Mouse (Mus musculus): ENCODE data around the gene Zic4. TPM values are rescaled to one million over a fixed set of nuclear protein-coding genes. Genes with fewer than 3 reads are reported as not detected.
A peak's percentile ranks its signal among the peaks of the same experiment; 100 is the strongest.

The Zic4 gene
- polyA plus RNA-seq, 1 experiment from 2014 or later: 7.6 TPM

- 5% methylated on average over 21 of the region's 21 CpGs for WGBS
- peak overlapping the region; percentile 52; the same call in 1 of the 2 replicates for H3K4me2 ChIP-seq (ENCODE audit: low read depth, low read length)
- ATAC-seq (ENCODE audit: low read depth) (no peak), DNase-seq (ENCODE audit: low spot score) (peak; percentile 4)
- no peaks in the 10 kb centered on the region for H3K36me3 ChIP-seq (ENCODE audit: control insufficient read depth, insufficient read depth, low read length)
- H3K27ac ChIP-seq (replicated peaks; ENCODE audit: low read depth, low read length): no peak overlapping the region
- H3K4me3 ChIP-seq (ENCODE audit: low read depth, low read length): peak overlapping the region; percentile 39; the same call in 1 of the 2 replicates
- H3K27me3 ChIP-seq (replicated peaks; ENCODE audit: control insufficient read depth, insufficient read depth, low read length): peaks cover 91% of the 10 kb centered on the region
- 0 out of 2 replicates have a peak, but pooled peaks cover 4% of the 10 kb centered on the region for H3K4me1 ChIP-seq (ENCODE audit: control insufficient read depth, insufficient read depth, low read length)
- no peaks in the 10 kb centered on the region for H3K9me3 ChIP-seq (ENCODE audit: control insufficient read depth, low read length)
- H3K9ac ChIP-seq (ENCODE audit: low read depth, low read length): no peak overlapping the region
Measured at GRCm38 (mm10) chr9:91360151-91361032, 1.8 kb upstream of the Zic4 start.

- peaks cover 91% of the 10 kb centered on the region for H3K27me3 ChIP-seq (replicated peaks; ENCODE audit: control insufficient read depth, insufficient read depth, low read length)
- peak overlapping the region; percentile 52 for H3K4me2 ChIP-seq (ENCODE audit: low read depth, low read length)
- no peak for ATAC-seq (ENCODE audit: low read depth)
- H3K9ac ChIP-seq (ENCODE audit: low read depth, low read length): peak overlapping the region; percentile 51; the same call in 1 of the 2 replicates
- H3K9me3 ChIP-seq (ENCODE audit: control insufficient read depth, low read length): no peaks in the 10 kb centered on the region
- peak; percentile 10 for DNase-seq (ENCODE audit: low spot score)
- WGBS: 1% methylated on average over 34 of the region's 35 CpGs
- no peaks in the 10 kb centered on the region for H3K36me3 ChIP-seq (ENCODE audit: control insufficient read depth, insufficient read depth, low read length)
- no peak overlapping the region; the same call in 1 of the 2 replicates for H3K27ac ChIP-seq (replicated peaks; ENCODE audit: low read depth, low read length)
- H3K4me1 ChIP-seq (ENCODE audit: control insufficient read depth, insufficient read depth, low read length): no peaks in the 10 kb centered on the region
- H3K4me3 ChIP-seq (ENCODE audit: low read depth, low read length): peak overlapping the region; percentile 39
Measured at GRCm38 (mm10) chr9:91361033-91361855, 969 bp upstream of the Zic4 start.

- ATAC-seq (ENCODE audit: low read depth): no peak
- H3K36me3 ChIP-seq (ENCODE audit: control insufficient read depth, insufficient read depth, low read length): no peaks in the 10 kb centered on the region
- H3K4me2 ChIP-seq (ENCODE audit: low read depth, low read length): peak overlapping the region; percentile 52; the same call in 1 of the 2 replicates
- H3K4me3 ChIP-seq (ENCODE audit: low read depth, low read length): peak overlapping the region; percentile 39
- peak overlapping the region; percentile 48; the same call in 1 of the 2 replicates for H3K27ac ChIP-seq (replicated peaks; ENCODE audit: low read depth, low read length)
- 4% methylated on average over 14 of the region's 14 CpGs for WGBS
- H3K9ac ChIP-seq (ENCODE audit: low read depth, low read length): peak overlapping the region; percentile 57; the same call in 1 of the 2 replicates
- no peaks in the 10 kb centered on the region for H3K4me1 ChIP-seq (ENCODE audit: control insufficient read depth, insufficient read depth, low read length)
- DNase-seq (ENCODE audit: low spot score): no peak
- H3K9me3 ChIP-seq (ENCODE audit: control insufficient read depth, low read length): no peaks in the 10 kb centered on the region
- peaks cover 90% of the 10 kb centered on the region for H3K27me3 ChIP-seq (replicated peaks; ENCODE audit: control insufficient read depth, insufficient read depth, low read length)
Measured at GRCm38 (mm10) chr9:91363011-91363730, 958 bp downstream of the Zic4 start.

- Histone ChIP-seq H3K4me3 (ENCODE audit: low read depth, low read length) (peak overlapping the region; percentile 39; the same call in 1 of the 2 replicates), H3K27ac (replicated peaks; ENCODE audit: low read depth, low read length) (peak overlapping the region; percentile 48; the same call in 1 of the 2 replicates), H3K4me1 (ENCODE audit: control insufficient read depth, insufficient read depth, low read length) (no peaks in the 10 kb centered on the region), H3K36me3 (ENCODE audit: control insufficient read depth, insufficient read depth, low read length) (no peaks in the 10 kb centered on the region), H3K27me3 (replicated peaks; ENCODE audit: control insufficient read depth, insufficient read depth, low read length) (peaks cover 94% of the 10 kb centered on the region), H3K9ac (ENCODE audit: low read depth, low read length) (peak overlapping the region; percentile 57; the same call in 1 of the 2 replicates), H3K4me2 (ENCODE audit: low read depth, low read length) (peak overlapping the region; percentile 52; the same call in 1 of the 2 replicates), H3K9me3 (ENCODE audit: control insufficient read depth, low read length) (no peaks in the 10 kb centered on the region)
- DNase-seq (ENCODE audit: low spot score) (no peak), ATAC-seq (ENCODE audit: low read depth) (no peak)
- WGBS: 5% methylated on average over 7 of the region's 7 CpGs
Measured at GRCm38 (mm10) chr9:91363814-91364126, 1.6 kb downstream of the Zic4 start.

GRCm38 (mm10) chr9:91364127-91364970 is 2.1 kb downstream of the Zic4 start:
- Histone ChIP-seq H3K4me2 (ENCODE audit: low read depth, low read length) (peak overlapping the region; percentile 52), H3K9ac (ENCODE audit: low read depth, low read length) (peak overlapping the region; percentile 57), H3K27me3 (replicated peaks; ENCODE audit: control insufficient read depth, insufficient read depth, low read length) (peaks cover 94% of the 10 kb centered on the region), H3K36me3 (ENCODE audit: control insufficient read depth, insufficient read depth, low read length) (no peaks in the 10 kb centered on the region), H3K4me3 (ENCODE audit: low read depth, low read length) (peak overlapping the region; percentile 39), H3K27ac (replicated peaks; ENCODE audit: low read depth, low read length) (peak overlapping the region; percentile 48; the same call in 1 of the 2 replicates), H3K4me1 (ENCODE audit: control insufficient read depth, insufficient read depth, low read length) (no peaks in the 10 kb centered on the region), H3K9me3 (ENCODE audit: control insufficient read depth, low read length) (no peaks in the 10 kb centered on the region)
- DNase-seq (ENCODE audit: low spot score) (peak; percentile 12), ATAC-seq (ENCODE audit: low read depth) (peak; percentile 17; the same call in 1 of the 2 replicates)
- WGBS: under 1% methylated on average over 58 of the region's 77 CpGs

GRCm38 (mm10) chr9:91364971-91365501 is 2.8 kb downstream of the Zic4 start:
- DNase-seq (ENCODE audit: low spot score): peak; percentile 39
- H3K27me3 ChIP-seq (replicated peaks; ENCODE audit: control insufficient read depth, insufficient read depth, low read length): peaks cover 95% of the 10 kb centered on the region
- H3K27ac ChIP-seq (replicated peaks; ENCODE audit: low read depth, low read length): no peak overlapping the region; the same call in 1 of the 2 replicates
- H3K9ac ChIP-seq (ENCODE audit: low read depth, low read length): peak overlapping the region; percentile 57
- H3K4me2 ChIP-seq (ENCODE audit: low read depth, low read length): peak overlapping the region; percentile 52
- H3K4me3 ChIP-seq (ENCODE audit: low read depth, low read length): peak overlapping the region; percentile 39
- no peaks in the 10 kb centered on the region for H3K36me3 ChIP-seq (ENCODE audit: control insufficient read depth, insufficient read depth, low read length)
- ATAC-seq (ENCODE audit: low read depth): peak; percentile 55
- H3K9me3 ChIP-seq (ENCODE audit: control insufficient read depth, low read length): no peaks in the 10 kb centered on the region
- H3K4me1 ChIP-seq (ENCODE audit: control insufficient read depth, insufficient read depth, low read length): no peaks in the 10 kb centered on the region
- WGBS: under 1% methylated on average over 33 of the region's 42 CpGs

GRCm38 (mm10) chr9:91365664-91366063 is 3.5 kb downstream of the Zic4 start, which contains the start of gene Zic1:
TSS of gene Zic1 (minus strand) at chr9:91365810.
- ATAC-seq (ENCODE audit: low read depth): peak; percentile 66; the same call in 1 of the 2 replicates
- DNase-seq (ENCODE audit: low spot score): peak; percentile 59
- Histone ChIP-seq H3K36me3 (ENCODE audit: control insufficient read depth, insufficient read depth, low read length) (no peaks in the 10 kb centered on the region), H3K9me3 (ENCODE audit: control insufficient read depth, low read length) (no peaks in the 10 kb centered on the region), H3K9ac (ENCODE audit: low read depth, low read length) (peak within 1 kb of the TSS; percentile 57), H3K4me1 (ENCODE audit: control insufficient read depth, insufficient read depth, low read length) (no peaks in the 10 kb centered on the region), H3K4me3 (ENCODE audit: low read depth, low read length) (peak within 1 kb of the TSS; percentile 39), H3K27me3 (replicated peaks; ENCODE audit: control insufficient read depth, insufficient read depth, low read length) (peaks cover 95% of the 10 kb centered on the region), H3K27ac (replicated peaks; ENCODE audit: low read depth, low read length) (no peak within 1 kb of the TSS; the same call in 1 of the 2 replicates), H3K4me2 (ENCODE audit: low read depth, low read length) (peak within 1 kb of the TSS; percentile 52)
- WGBS: 0% methylated on average over 20 of the region's 33 CpGs

Measured in embryonic facial prominence, embryonic 14.5 days (tissue).